Mouse (Mus musculus) heart, adult 2 months (tissue): Measurements from ENCODE around the gene Map7d2.

Experiments used
- CTCF ChIP-seq: fragments of 200-600 bp; IDR thresholded peaks from 2 replicates; pipeline ENCODE4 v1.8.1; 2022; ENCODE audit warnings: antibody characterized with exemption, mild to moderate bottlenecking, moderate library complexity
- EP300 ChIP-seq: fragments of 200-500 bp; IDR thresholded peaks from 2 replicates; pipeline ENCODE4 v1.6.1; 2011; ENCODE audit warnings: low read depth, low read length, control low read depth; ENCODE audit not compliant: insufficient read depth

DNA sequence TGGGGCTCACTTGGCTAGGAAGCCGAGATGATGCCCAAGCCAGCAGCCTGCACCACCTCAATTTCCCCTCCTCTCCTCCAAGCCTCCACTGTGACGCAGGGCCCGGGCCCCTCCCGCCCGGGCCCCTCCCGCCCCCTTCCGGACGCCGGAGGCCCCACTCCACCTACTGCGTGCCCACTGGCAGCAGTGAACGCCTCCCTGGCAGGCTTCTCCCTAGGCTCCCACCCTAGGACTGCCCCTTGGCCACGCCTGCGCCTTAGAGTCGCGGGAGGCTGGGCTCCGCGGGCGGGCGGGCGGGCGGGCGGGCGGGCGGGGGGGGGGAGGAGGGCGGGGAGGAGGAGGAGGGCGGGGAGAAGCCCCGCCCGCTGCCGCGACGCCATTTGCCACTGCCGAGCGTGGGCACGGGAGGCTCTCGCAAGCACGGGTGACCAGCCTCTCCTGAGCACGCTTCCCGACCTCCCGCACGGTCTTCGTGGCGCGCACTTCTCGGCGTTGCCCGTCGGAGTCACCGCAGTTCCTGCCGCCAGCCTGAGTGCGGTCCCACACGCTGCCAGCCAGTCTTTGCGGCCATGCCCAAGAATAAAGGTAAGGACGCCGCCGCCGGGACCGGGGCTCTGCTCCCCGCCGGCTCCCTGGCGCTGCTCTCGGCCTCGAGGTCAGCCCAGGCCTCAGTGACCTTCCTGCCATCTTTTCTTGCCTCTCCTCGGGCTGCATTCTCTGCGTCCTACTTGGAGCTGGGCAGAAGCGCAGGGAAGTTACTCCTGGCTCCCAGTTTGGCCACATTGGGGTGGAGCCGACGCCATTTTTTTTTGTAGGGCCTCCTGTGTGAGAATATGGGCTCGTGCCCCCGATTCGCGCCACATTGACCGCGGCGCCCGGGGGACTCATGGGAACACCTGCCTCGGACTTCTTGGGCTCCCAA lies 42.3 kb upstream of the Map7d2 start, which contains the start of gene Eif1ax:
- TF ChIP-seq CTCF (peak; percentile 30), EP300 (no peak)
